Mouse (Mus musculus): ENCODE measurements at regions not wholly inside any gene's neighbourhood (a gene's known extent, or its start where the extent isn't known, plus 50 kb on each side); places are given as distances from the start of the nearest gene placed in this dataset.
A peak's percentile ranks its signal among the peaks of the same experiment; 100 is the strongest.

DNA sequence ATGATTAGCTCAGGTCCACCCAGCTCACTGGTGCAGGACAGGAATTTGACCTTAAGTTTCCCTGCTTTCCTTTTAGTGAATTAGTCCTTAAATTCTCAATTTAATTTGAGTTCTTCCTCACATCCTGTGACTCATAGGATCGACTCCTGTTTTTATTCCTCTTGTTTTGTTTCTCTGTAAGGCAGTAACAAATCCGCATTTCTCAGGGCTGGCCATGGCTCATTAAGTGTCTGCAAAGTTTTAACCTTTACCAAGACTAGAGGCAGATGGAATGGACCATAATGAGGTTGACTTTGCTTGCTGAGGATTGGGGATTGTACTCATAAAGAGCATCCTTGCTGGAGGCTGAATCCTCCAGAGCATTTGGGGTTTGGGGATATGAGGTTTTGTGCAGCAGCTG, 156.6 kb downstream of the Cysltr2 start:
- Histone ChIP-seq H3K4me3 (ENCODE audit: low read depth, low read length) (no peak overlapping the region), H3K36me3 (ENCODE audit: control insufficient read depth, insufficient read depth, low read length) (no peaks in the 10 kb centered on the region), H3K27ac (ENCODE audit: insufficient read depth, low read depth, low read length) (no peak overlapping the region), H3K4me1 (ENCODE audit: control insufficient read depth, insufficient read depth, insufficient read length, low read length) (no peaks in the 10 kb centered on the region), H3K27me3 (ENCODE audit: control insufficient read depth, insufficient read depth, low read length) (no peaks in the 10 kb centered on the region)
- WGBS, result 80% methylated on average over 2 of the region's 2 CpGs
- no peak for TF ChIP-seq POLR2A (IDR thresholded peaks at IDR 0.05; ENCODE audit: low read depth, low read length)
- no peak for TF ChIP-seq CTCF (IDR thresholded peaks at IDR 0.05; ENCODE audit: extremely low read depth, insufficient read length, insufficient replicate concordance, low read depth, low read length)

DNA sequence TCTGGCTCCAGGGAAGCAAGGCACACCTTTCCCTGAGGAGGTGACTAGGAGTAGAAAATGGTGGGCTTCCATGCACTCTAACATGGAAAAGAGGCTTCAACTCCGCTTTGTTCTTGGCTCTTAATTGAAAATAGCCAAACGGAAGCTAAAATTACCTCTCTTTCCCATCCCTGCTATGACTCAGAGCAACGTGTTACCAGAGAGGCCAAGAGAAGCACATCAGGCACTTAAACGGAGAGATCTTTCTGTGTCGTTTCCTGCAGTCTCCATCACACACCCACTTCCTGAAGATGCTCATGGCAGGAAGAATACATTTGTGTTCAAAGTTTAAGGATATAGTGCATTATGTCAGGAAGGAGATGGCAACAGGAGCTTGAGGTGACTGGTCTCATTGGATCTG, 159.3 kb downstream of the Cysltr2 start:
- Histone ChIP-seq H3K27me3 (ENCODE audit: control insufficient read depth, insufficient read depth, low read length) (peaks cover 3% of the 10 kb centered on the region; the same call in 1 of the 2 replicates), H3K4me3 (ENCODE audit: low read depth, low read length) (no peak overlapping the region), H3K4me1 (ENCODE audit: control insufficient read depth, insufficient read depth, insufficient read length, low read length) (no peaks in the 10 kb centered on the region), H3K36me3 (ENCODE audit: control insufficient read depth, insufficient read depth, low read length) (no peaks in the 10 kb centered on the region), H3K27ac (ENCODE audit: insufficient read depth, low read depth, low read length) (no peak overlapping the region)
- TF ChIP-seq CTCF (IDR thresholded peaks at IDR 0.05; ENCODE audit: extremely low read depth, insufficient read length, insufficient replicate concordance, low read depth, low read length), result no peak
- TF ChIP-seq POLR2A (IDR thresholded peaks at IDR 0.05; ENCODE audit: low read depth, low read length), result no peak
- 73% methylated on average over 5 of the region's 5 CpGs for WGBS

DNA sequence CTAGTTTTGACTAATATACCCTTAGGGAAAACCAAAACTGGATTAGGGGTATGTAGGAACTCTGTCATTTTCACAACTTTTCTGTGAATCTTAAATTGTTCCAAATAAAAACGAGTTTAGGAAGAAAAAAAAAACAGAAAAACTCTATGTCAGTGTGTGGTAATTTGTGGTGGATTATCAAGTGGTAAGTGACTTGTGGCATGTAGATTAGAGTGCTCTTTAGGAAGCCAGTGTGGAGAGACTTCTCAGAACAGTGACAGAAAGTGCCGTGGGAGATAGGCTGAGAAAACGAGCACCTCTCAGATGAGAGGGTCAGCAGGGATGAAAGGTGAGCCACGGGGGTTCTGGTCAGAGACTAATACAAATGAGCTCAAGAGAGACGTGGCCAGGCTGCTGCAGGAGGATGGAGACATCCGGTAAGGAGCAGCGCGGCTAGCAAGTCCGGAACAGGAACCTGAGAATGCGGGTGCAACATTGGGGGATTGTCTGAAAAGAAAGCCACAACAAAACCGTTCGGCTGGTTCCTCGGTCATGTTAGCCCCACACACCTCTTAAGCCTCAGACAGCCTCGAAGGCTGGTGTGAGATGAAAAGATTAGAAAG, 161.3 kb downstream of the Cysltr2 start:
- no peaks in the 10 kb centered on the region for H3K36me3 ChIP-seq (ENCODE audit: control insufficient read depth, insufficient read depth, low read length)
- TF ChIP-seq POLR2A (IDR thresholded peaks at IDR 0.05; ENCODE audit: low read depth, low read length) (no peak), CTCF (IDR thresholded peaks at IDR 0.05; ENCODE audit: extremely low read depth, insufficient read length, insufficient replicate concordance, low read depth, low read length) (no peak)
- 47% methylated on average over 14 of the region's 14 CpGs for WGBS

DNA sequence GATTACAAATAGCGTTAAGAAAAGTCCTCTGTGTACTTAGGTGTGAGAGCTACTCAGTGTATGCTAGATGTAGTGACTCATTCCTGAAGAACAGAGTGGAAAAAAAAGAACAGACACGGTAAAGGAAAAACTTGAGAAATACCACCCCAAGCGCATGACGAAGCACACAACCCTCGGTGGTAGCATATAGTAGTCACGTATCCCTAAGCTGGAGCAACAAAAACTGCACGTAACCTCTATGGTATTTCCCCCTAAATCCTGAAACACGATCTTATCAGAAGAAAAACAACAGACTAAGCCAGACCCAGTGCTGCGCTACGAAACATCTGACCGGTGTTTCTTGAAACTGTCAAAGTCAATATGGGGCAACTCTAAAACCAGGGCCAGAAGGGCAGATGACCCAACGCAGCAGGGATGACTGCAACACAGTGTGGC, 162.0 kb downstream of the Cysltr2 start:
- Histone ChIP-seq H3K27ac (ENCODE audit: insufficient read depth, low read depth, low read length) (no peak overlapping the region), H3K36me3 (ENCODE audit: control insufficient read depth, insufficient read depth, low read length) (no peaks in the 10 kb centered on the region), H3K4me1 (ENCODE audit: control insufficient read depth, insufficient read depth, insufficient read length, low read length) (no peaks in the 10 kb centered on the region), H3K27me3 (ENCODE audit: control insufficient read depth, insufficient read depth, low read length) (peaks cover 3% of the 10 kb centered on the region; the same call in 1 of the 2 replicates), H3K4me3 (ENCODE audit: low read depth, low read length) (no peak overlapping the region)
- 39% methylated on average over 12 of the region's 12 CpGs for WGBS
- no peak for TF ChIP-seq CTCF (IDR thresholded peaks at IDR 0.05; ENCODE audit: extremely low read depth, insufficient read length, insufficient replicate concordance, low read depth, low read length)
- no peak for TF ChIP-seq POLR2A (IDR thresholded peaks at IDR 0.05; ENCODE audit: low read depth, low read length)

More for the DNA sequence above, 161.3 kb downstream of the Cysltr2 start:
- H3K27ac ChIP-seq (ENCODE audit: insufficient read depth, low read depth, low read length), result no peak overlapping the region
- H3K27me3 ChIP-seq (ENCODE audit: control insufficient read depth, insufficient read depth, low read length), result peaks cover 3% of the 10 kb centered on the region; the same call in 1 of the 2 replicates
- H3K4me3 ChIP-seq (ENCODE audit: low read depth, low read length), result peak overlapping the region; percentile 11; the same call in 1 of the 2 replicates
- no peaks in the 10 kb centered on the region for H3K4me1 ChIP-seq (ENCODE audit: control insufficient read depth, insufficient read depth, insufficient read length, low read length)

DNA sequence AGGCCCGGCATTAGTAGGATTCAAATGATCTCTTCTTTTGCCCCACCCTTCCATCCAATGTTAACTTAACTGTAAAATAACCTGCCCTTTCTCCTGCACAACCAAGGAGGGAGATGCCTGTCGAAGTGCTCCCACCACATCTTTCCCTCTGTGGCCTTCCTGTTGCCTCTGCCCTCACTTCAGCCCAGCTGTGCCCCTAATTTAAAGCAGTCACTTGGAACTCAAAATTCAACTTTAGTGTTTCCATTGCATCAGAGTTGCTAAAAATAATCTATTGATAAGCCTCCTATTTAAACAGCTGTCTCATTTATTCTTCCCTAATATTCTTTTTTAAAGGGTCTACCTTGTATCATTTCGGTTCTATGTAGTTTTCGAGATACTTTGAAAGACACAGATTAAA, 163.1 kb downstream of the Cysltr2 start:
- H3K27ac ChIP-seq (ENCODE audit: insufficient read depth, low read depth, low read length), result no peak overlapping the region
- peaks cover 3% of the 10 kb centered on the region; the same call in 1 of the 2 replicates for H3K27me3 ChIP-seq (ENCODE audit: control insufficient read depth, insufficient read depth, low read length)
- no peak overlapping the region for H3K4me3 ChIP-seq (ENCODE audit: low read depth, low read length)
- TF ChIP-seq POLR2A (IDR thresholded peaks at IDR 0.05; ENCODE audit: low read depth, low read length) (no peak), CTCF (IDR thresholded peaks at IDR 0.05; ENCODE audit: extremely low read depth, insufficient read length, insufficient replicate concordance, low read depth, low read length) (no peak)
- H3K36me3 ChIP-seq (ENCODE audit: control insufficient read depth, insufficient read depth, low read length), result no peaks in the 10 kb centered on the region
- no peaks in the 10 kb centered on the region for H3K4me1 ChIP-seq (ENCODE audit: control insufficient read depth, insufficient read depth, insufficient read length, low read length)
- WGBS, result 72% methylated on average over 4 of the region's 4 CpGs

DNA sequence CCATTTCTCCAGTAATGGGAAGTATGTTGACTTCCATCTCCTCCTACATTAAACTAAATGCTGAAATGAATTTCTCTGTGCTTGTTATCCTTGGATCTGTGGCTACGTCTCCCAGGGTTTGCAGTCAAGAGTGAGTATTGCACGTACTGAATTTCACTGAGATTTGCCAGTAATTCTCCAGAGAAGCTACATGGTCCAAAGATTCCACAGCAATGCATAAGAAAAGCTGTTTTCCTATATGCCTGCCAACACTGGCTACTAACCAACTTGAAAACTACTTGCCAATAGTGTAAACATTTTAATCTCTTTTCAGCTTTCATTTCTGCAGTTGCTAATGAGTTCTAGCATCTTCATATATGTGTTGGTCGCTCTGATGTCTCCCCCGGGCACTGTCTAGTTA, 164.4 kb downstream of the Cysltr2 start:
- Histone ChIP-seq H3K36me3 (ENCODE audit: control insufficient read depth, insufficient read depth, low read length) (no peaks in the 10 kb centered on the region), H3K4me1 (ENCODE audit: control insufficient read depth, insufficient read depth, insufficient read length, low read length) (no peaks in the 10 kb centered on the region)
- WGBS, result 80% methylated on average over 4 of the region's 4 CpGs

DNA sequence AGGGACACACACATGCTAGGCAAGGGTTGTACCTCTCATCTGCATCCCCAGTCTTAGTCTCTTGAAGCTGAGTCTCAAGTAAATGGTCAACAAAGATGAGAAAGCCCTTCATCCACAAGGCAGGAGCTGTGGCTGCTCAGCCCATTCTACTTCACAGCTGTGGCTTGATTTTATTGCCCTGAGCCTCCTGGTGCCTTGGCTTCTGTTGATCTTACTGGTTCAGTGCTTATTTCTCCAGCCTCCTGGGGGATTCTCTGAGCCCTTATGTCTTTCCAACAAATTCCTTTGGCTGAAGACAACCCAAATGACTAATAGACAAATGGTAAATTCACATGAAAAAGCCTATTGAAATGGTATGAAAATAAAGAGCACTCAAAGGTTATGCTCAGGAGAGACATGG, 167.3 kb upstream of the Fndc3a start:
- Histone ChIP-seq H3K4me1 (ENCODE audit: control insufficient read depth, insufficient read depth, insufficient read length, low read length) (no peaks in the 10 kb centered on the region), H3K27ac (ENCODE audit: insufficient read depth, low read depth, low read length) (no peak overlapping the region), H3K36me3 (ENCODE audit: control insufficient read depth, insufficient read depth, low read length) (no peaks in the 10 kb centered on the region), H3K27me3 (ENCODE audit: control insufficient read depth, insufficient read depth, low read length) (no peaks in the 10 kb centered on the region), H3K4me3 (ENCODE audit: low read depth, low read length) (no peak overlapping the region)
- TF ChIP-seq POLR2A (IDR thresholded peaks at IDR 0.05; ENCODE audit: low read depth, low read length) (no peak), CTCF (IDR thresholded peaks at IDR 0.05; ENCODE audit: extremely low read depth, insufficient read length, insufficient replicate concordance, low read depth, low read length) (no peak)

More for the DNA sequence above, 164.4 kb downstream of the Cysltr2 start:
- no peak for TF ChIP-seq POLR2A (IDR thresholded peaks at IDR 0.05; ENCODE audit: low read depth, low read length)
- TF ChIP-seq CTCF (IDR thresholded peaks at IDR 0.05; ENCODE audit: extremely low read depth, insufficient read length, insufficient replicate concordance, low read depth, low read length), result no peak
- Histone ChIP-seq H3K27ac (ENCODE audit: insufficient read depth, low read depth, low read length) (no peak overlapping the region), H3K4me3 (ENCODE audit: low read depth, low read length) (no peak overlapping the region), H3K27me3 (ENCODE audit: control insufficient read depth, insufficient read depth, low read length) (peaks cover 3% of the 10 kb centered on the region; the same call in 1 of the 2 replicates)

All from small intestine, adult 2 months (tissue).